Mouse (Mus musculus) gastrocnemius, adult 18-20 months (tissue): ENCODE measurements around the gene Prkab2. TPM values are rescaled to one million over a fixed set of nuclear protein-coding genes. Genes with fewer than 3 reads are reported as not detected.

Experiments
- DNase-seq: peaks from one replicate; pipeline ENCODE4 v3.0.0; 2021; ENCODE audit warnings: low spot score
- total RNA-seq, 2 experiments: library from RNA; stranded (reverse); gene quantifications; 2 replicates each; pipeline ENCODE4 v1.2.3; 2021

Prkab2 gene
- total RNA-seq, 2 experiments from 2014 or later, result 192 to 194 TPM

GRCm38 (mm10) chr3:97649022-97649421, 9.0 kb upstream of the Prkab2 start:
- DNase-seq, result no peak

DNA sequence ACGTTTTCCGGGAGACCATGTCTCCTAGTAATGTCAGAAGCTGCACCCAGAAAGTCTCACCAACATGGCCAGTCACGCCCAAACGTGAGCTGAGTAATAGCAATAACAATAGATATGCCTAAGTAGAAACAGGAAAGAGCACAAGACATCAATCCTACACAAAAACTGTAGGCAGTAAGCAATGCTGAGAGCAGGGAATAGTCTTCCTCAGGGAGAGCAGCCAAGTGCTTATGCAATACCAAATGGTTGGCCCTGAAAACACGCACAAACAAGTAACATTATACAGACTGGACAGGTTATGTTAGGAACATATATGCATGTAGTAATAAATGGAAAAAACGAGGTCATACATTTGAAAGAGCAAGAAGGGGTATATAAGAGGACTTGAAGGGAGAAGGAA, 8.5 kb upstream of the Prkab2 start:
- no peak for DNase-seq

DNA sequence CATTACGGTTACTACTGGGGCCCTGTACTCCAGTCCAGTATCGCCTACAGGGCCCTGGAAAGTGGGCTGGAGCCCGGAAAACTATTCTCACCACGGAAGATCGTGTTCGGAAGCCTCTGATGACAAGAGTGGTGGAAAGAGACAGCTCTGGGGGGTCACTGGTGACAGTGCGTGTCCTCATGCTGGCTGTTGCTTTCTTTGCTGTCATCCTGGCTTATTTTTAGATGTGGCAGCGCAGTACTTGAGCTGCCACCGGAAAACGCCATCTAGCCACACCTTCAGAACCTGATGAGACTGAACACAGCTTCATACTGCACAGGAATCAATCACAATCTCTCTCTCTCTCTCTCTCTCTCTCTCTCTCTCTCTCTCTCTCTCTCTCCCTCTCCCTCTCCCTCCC, 6.4 kb upstream of the Prkab2 start:
- DNase-seq, result peak; percentile 51

DNA sequence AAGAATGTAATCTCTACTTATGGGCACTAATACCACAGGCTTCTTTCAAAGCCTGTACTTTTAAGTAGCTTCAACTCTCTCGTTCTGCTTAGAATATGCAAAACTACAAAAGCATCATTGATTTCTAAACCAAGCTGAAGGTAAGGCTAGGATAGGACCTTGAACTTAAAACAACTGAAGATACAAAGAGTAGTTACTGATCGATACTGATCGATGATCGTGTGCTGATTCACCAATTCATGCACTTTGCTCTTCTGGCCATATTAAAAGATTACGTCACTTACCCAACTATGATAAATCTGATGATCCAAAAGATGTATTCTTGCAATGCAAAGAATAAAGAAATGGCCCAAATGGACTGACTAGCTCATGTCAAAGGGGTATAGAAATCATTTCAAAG, 4.2 kb upstream of the Prkab2 start:
- no peak for DNase-seq

- no peak for DNase-seq
These were observed 3.1 kb upstream of the Prkab2 start for GRCm38 (mm10) chr3:97654901-97655300.

GRCm38 (mm10) chr3:97658426-97659193, 617 bp downstream of the Prkab2 start:
- peak; percentile 15 for DNase-seq

- DNase-seq, result no peak
These were observed 1.8 kb downstream of the Prkab2 start for GRCm38 (mm10) chr3:97659746-97660145.

GRCm38 (mm10) chr3:97661206-97661605, 3.2 kb downstream of the Prkab2 start:
- peak; percentile 34 for DNase-seq

DNA sequence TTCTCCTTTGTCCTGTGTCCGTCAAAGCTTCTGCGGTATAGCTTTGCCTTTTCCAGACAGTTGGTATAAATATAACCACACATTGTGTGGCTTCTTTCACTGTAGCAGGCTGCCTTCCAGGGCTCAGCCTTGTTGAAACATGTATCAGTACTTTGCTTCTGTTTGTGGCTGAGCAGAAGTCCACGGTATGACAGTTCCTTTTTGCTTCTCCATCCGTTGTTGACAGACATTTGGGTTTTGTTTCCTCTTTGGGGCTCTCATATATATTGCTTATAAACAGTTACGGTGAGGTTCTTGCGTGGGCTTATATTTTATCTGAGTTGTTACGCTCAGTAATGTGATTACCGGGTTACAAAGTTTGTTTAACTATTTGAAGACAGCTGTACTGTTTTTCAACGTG, 7.5 kb downstream of the Prkab2 start:
- DNase-seq, result no peak

GRCm38 (mm10) chr3:97666154-97666553, 8.2 kb downstream of the Prkab2 start:
- no peak for DNase-seq

- no peak for DNase-seq
These were observed 9.2 kb downstream of the Prkab2 start for GRCm38 (mm10) chr3:97667093-97667675.

- no peak for DNase-seq
These were observed 16.7 kb downstream of the Prkab2 start, which contains the start of gene Gm17651 for GRCm38 (mm10) chr3:97674644-97675110. Gm17651 (minus strand) TSS chr3:97674694.

DNA sequence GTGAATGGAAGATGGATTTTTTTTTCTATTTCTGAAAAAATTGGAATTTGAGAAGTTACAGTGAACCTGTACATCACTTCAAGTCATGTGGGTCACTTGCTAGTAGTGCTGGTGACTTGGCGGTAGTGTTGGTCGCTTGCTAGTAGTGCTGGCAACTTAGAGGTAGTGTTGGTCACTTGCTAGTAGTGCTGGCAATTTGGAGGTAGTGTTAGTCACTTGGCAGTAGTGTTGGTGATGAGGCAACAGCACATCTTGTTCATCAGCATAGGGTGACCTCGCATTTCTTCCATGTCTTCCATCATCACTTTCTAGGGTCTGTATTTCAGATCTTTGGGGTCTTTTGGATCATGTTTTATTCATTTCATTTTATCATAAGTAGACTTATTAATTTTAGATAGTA, 18.1 kb downstream of the Prkab2 start:
- no peak for DNase-seq

GRCm38 (mm10) chr3:97678416-97678815, 20.4 kb downstream of the Prkab2 start:
- DNase-seq, result no peak

DNA sequence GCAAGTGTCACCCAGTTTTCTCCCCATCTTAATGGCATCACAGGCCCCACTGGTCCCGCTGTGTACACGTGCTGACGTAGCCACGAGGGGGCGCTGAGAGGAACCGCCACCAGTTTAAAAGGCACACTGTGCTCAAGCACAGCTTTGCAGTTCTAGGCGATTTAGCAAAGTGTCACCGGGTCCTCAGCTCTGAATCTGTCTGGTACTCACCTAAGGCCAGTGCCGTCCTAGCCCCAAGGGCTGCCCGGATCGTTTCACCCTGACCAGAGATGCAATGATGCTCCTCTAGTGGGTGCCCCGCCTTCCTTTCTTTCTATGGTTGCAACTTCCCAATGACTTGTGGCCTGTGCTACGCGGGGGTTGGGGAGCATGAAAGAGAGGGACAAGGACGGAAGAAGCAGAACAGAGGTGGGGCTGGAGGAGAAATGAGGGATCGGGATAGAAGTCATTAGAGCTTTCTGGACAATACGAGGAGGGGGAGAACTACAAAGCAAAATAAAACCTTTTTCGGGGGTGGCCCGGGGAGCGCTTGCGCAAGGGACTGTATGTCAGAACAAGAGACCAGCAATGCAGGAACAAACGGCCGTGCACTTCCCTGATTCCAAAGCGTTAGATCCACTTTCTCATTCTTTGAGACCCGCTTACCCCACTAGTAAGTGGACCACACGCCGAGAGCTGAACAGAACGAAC, 22.8 kb downstream of the Prkab2 start:
- DNase-seq, result peak; percentile 79

DNA sequence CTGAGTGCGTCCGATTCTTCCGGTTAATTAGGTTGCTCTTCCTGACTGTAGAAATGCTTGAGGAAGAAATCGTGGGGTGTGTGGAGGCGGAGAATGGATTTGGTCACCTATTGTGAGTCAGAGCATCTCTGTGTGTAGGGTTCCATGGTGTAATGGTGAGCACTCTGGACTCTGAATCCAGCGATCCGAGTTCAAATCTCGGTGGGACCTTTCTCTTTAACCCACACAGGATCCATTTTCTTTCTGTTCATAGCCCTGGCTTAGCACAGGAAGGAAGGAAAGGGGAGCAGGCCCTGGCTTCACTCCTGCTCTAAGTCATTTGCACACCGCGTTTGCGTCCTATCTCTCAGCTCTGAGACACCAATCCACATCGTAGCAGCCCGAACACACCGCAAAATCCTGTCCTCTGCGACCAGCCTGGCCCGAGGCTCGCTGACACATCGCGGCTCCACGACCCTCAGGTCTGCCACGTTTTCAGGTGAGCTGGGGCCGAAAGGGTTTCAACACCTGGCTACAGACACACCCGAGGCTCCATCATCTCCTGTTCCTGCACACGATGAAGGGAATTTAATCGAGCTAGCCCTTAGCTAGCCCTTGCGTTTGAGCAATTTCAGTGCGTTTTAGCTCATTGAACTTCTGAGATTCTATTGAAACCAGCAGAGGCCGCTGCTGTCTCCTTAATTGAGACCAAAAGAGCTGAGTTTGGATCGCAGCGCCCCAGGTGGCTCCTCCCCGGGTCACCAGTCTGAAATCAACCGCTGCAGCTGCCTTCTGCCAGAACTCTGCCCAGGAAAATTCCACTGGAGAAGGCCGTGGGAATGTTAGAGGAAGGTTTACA, 23.5 kb downstream of the Prkab2 start:
- DNase-seq, result peak; percentile 65

DNA sequence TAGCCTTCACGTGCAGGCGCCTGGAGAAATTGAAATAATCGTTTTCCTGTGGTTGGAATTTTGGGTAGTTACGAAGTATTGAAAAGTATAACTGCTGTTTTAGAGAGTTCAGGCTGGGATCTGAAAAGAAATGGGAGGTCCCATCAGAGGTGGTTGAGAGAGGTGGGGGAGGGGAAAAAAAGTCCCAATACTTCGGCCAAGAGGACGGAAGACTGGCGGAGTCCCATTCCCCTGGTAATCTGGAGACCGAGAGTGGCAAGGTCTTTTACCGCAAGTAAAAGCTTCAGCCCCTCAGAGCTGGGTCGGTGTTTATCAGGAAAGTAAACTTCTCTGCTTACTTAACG, 24.1 kb downstream of the Prkab2 start:
- DNase-seq, result no peak

DNA sequence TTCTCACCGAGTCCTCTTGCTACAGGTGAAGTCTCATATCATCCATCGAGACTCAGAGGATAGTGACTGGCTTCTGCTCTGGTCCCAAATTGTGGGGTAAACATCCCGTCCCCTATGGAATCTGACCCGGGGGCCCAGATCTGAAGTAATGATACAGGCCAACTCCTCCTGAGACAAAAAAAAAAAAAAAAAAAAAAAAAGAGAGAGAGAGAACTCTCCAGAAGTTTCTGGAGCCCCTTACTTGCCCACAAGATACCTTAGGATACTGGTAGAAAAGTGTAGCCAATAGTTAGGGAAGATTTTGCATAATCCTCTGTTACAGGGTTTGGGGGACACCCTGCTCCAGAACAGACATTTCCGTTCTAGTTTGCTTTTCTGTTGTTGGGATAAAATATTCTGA, 24.6 kb downstream of the Prkab2 start:
- no peak for DNase-seq

DNA sequence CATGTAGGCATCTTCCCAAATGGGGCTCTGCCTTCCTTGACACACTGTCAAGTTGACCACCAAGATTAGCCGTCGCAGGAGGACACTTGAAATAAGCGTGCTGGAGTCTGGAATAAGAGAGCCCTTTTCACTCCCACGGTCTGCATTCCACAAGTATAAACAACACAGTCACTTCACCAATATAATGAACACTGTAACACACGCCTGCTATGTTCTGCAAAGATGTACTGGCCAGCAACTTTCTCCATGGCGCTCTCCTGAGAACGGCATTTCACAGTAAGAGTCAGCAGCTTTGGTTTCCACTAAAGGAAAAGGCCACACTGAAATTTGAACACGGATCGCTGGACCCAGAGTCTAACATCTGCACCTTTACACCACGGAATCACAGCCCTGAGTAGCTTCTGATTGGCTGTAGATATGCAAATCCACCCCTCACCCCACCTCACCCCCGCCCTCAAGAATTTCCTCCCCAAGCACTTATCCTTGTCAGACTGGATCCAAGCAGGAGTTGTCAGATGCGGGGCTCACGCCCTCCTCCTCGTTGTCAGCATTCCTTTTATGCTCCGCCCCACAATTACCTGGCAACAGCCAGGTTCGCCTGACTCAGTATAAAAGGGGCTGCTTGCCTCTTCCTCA, 25.7 kb downstream of the Prkab2 start:
- no peak for DNase-seq

DNA sequence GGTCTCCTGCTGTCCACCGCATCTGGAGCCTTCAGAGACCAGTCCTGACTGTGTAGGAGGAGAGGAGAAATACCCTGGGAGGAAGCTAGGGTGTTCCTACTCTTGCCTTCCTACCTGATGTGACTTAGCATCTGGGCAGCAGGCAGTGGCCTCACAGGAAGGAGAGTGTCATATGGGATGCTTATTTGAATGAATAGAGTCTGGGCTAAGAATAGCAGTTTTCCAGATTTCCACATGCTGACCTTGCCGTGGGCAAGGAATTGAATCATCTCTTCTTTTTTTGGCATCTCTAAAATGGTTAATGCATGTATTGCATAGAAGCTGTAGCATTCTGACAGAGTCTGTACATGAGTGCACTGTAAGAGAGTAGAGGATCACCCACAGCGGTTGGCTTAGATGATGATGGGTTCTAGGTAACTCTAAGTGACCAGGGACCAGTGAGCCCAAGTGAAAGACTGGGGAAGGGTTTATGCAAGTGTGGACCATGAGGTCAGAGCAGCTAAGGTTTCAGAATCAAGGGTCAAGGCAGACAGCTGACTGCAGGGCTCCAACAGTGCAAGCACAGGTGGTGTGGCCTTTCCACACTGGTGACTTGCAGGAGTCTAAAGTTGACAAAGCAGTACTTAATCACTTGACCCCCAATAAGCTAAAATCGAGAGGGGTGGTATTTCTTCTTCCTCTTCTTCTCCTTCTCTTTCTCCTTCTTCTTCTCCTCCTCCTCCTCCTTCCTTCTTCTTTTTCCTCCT, 28.6 kb downstream of the Prkab2 start:
- DNase-seq, result no peak
